19 mouse cellular contexts compared by ENCODE assay signal in the genomic region with DNA sequence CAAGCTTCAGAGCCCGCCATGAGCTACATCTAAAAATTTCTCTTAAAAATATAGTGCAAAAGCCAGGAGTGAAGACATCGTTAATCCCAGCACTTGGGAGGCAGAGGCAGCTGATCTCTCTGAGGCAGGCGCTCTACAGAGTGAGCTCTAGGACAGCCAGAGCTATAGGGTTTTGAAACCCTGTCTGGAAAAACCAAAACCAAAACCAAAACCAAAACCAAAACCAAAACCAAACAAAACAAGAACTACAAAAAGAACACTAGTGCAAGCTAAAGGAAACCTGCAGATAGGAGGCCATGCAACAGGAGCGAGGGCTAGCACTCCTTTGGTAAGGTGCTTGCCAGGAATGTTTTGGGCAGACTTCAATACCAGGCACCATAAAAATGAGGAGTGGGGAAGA. TPM values are rescaled to one million over a fixed set of nuclear protein-coding genes. Genes with fewer than 3 reads are reported as not detected.
DNase-seq lines count a peak whose midpoint lies in the region; ATAC-seq lines count a peak whose summit lies in the region.
"Had no signal": no experiment of that assay in that cellular context is flagged by ENCODE, and none has a peak within 500 bp of the region (broad histone marks: within the 10 kb centered on the region; RNA-seq: fewer than 3 reads in every experiment).

No protein-coding gene starts in this region.

- DNase-seq in heart, postnatal 14 days: no peak
- DNase-seq in CD4-positive helper T cell, adult 2 months (ENCODE audit: low read depth, low spot score): peak; percentile 39
- no peak for DNase-seq in cerebellum, adult 11-12 months
- no peak for DNase-seq in kidney, postnatal 36 days
- DNase-seq: adrenal gland, adult 2 months; cerebellum, adult 8-10 months; kidney, adult 18-20 months; kidney, postnatal 10 days; lung, adult 18-20 months; lung, postnatal 14 days; right cerebral cortex, postnatal 14 days; thymus, adult 18-20 months had no signal

- WGBS in heart, embryonic 16.5 days: 76% methylated on average over 4 of the region's 4 CpGs

- H3K9ac ChIP-seq in heart, embryonic 16.5 days (ENCODE audit: low read length): no peak overlapping the region
- H3K9ac ChIP-seq: forebrain, embryonic 13.5 days; hindbrain, embryonic 15.5 days; stomach, embryonic 15.5 days had no signal

- H3K27ac ChIP-seq in heart, embryonic 16.5 days (ENCODE audit: low read length): peak overlapping the region; percentile 59
- H3K27ac ChIP-seq: forebrain, embryonic 13.5 days; hindbrain, embryonic 15.5 days; stomach, embryonic 15.5 days had no signal

- H3K9me3 ChIP-seq in heart, embryonic 16.5 days (replicated peaks; ENCODE audit: control insufficient read depth, low read length): no peaks in the 10 kb centered on the region
- H3K9me3 ChIP-seq: forebrain, embryonic 13.5 days; hindbrain, embryonic 15.5 days; stomach, embryonic 15.5 days had no signal

- no peaks in the 10 kb centered on the region for H3K36me3 ChIP-seq in heart, embryonic 16.5 days (ENCODE audit: control insufficient read depth, insufficient read depth)
- H3K36me3 ChIP-seq: hindbrain, embryonic 15.5 days; stomach, embryonic 15.5 days had no signal

- H3K4me3 ChIP-seq in heart, embryonic 16.5 days (ENCODE audit: low read length): no peak overlapping the region
- H3K4me3 ChIP-seq: forebrain, embryonic 13.5 days; hindbrain, embryonic 15.5 days; stomach, embryonic 15.5 days had no signal

- peaks cover 16% of the 10 kb centered on the region for H3K4me1 ChIP-seq in heart, embryonic 16.5 days (ENCODE audit: control insufficient read depth, insufficient read depth, low read length)
- H3K4me1 ChIP-seq: hindbrain, embryonic 15.5 days had no signal

- ATAC-seq in heart, embryonic 16.5 days (replicated peaks; ENCODE audit: extremely low read depth, insufficient read depth, low FRiP score): no peak
- peak; percentile 81 for ATAC-seq in CD4-positive, CD25-positive, alpha-beta regulatory T cell, adult 4 months
- ATAC-seq in inflammation-experienced regulatory T-cells, adult 6 months: peak; percentile 58
- ATAC-seq: forebrain, embryonic 13.5 days; midbrain, embryonic 16.5 days had no signal

- H3K4me2 ChIP-seq in heart, embryonic 16.5 days (ENCODE audit: low read depth, low read length): peak overlapping the region; percentile 18; the same call in 1 of the 2 replicates
- H3K4me2 ChIP-seq: forebrain, embryonic 13.5 days; hindbrain, embryonic 15.5 days; stomach, embryonic 15.5 days had no signal

- no peaks in the 10 kb centered on the region for H3K27me3 ChIP-seq in heart, embryonic 16.5 days (ENCODE audit: control insufficient read depth, insufficient read depth, low read length)
- H3K27me3 ChIP-seq: forebrain, embryonic 13.5 days; hindbrain, embryonic 15.5 days; stomach, embryonic 15.5 days had no signal

- intact Hi-C loops in heart, postnatal 14 days (cut with DNase I): no loop called here

RNA-seq across cellular contexts. Expression of a gene that starts 30.5 kb away (rescaled TPM):
- polyA plus RNA-seq in heart, embryonic 16.5 days (2015; fragmentation: Nextera tagmentation; extraction: Ambion mirVana): 54.3 and 54.4 TPM in 2 replicates
- 100 to 1,000 TPM in 1 of 2 experiments, 10 to 100 TPM in 1; 96.6 to 108 TPM for total RNA-seq in heart, postnatal 14 days (2021)
- 10 to 100 TPM in 1 of 2 experiments, 1 to 10 TPM in 1; 4.5 to 10.8 TPM for polyA plus RNA-seq in CD4-positive, CD25-positive, alpha-beta regulatory T cell, adult 4 months (2017; shearing (Covaris generic))
- polyA plus RNA-seq in inflammation-experienced regulatory T-cells, adult 6 months (2017; shearing (Covaris generic)): 10 to 100 TPM in 1 of 3 experiments, 1 to 10 TPM in 2; 6.6 to 13.3 (median 8.5) TPM
